Comparison of ENCODE assay signal across 21 mouse cellular contexts in genomic region chr9:103681741-103682330, GRCm38 (mm10).
DNase-seq lines count a peak whose midpoint lies in the region; ATAC-seq and TF ChIP-seq lines count a peak whose summit lies in the region.
"Had no signal": no experiment of that assay in that cellular context is flagged by ENCODE, and none has a peak within 500 bp of the region (broad histone marks: within the 10 kb centered on the region; RNA-seq: fewer than 3 reads in every experiment).

No protein-coding gene starts in this region.

- no peak overlapping the region for H3K9ac ChIP-seq in heart, embryonic 14.5 days (ENCODE audit: low read length)
- H3K9ac ChIP-seq in midbrain, embryonic 14.5 days (replicated peaks; ENCODE audit: low read length), result no peak overlapping the region
- no peak overlapping the region for H3K9ac ChIP-seq in midbrain, embryonic 15.5 days
- H3K9ac ChIP-seq in forebrain, postnatal 0 days, result no peak overlapping the region
- H3K9ac ChIP-seq: embryonic facial prominence, embryonic 13.5 days; forebrain, embryonic 12.5 days; hindbrain, embryonic 15.5 days; kidney, embryonic 15.5 days had no signal

- peak; percentile 59 for ATAC-seq in heart, embryonic 14.5 days (ENCODE audit: insufficient number of reproducible peaks, insufficient read depth, low FRiP score, low read depth)
- ATAC-seq in midbrain, embryonic 14.5 days (ENCODE audit: low FRiP score, low TSS enrichment), result no peak
- no peak for ATAC-seq in midbrain, embryonic 15.5 days (replicated peaks)
- ATAC-seq in forebrain, postnatal 0 days, result no peak
- ATAC-seq: activated CD4-positive, CD25-positive, alpha-beta regulatory T cell, adult 4 months; forebrain, embryonic 16.5 days; intestine, embryonic 16.5 days; Patski had no signal

- TF ChIP-seq CTCF in forebrain, postnatal 0 days (IDR thresholded peaks at IDR 0.05; ENCODE audit: low read depth), result no peak

- DNase-seq in heart, embryonic 10.5 days (ENCODE audit: low spot score), result no peak
- DNase-seq in heart, postnatal 14 days, result no peak
- DNase-seq in heart, postnatal 36 days, result no peak
- DNase-seq in midbrain, embryonic 14.5 days, result no peak
- DNase-seq in forebrain, postnatal 0 days, result no peak
- DNase-seq: adrenal gland, postnatal 14 days; cerebellum, adult 11-12 months; cerebellum, adult 9-10 months; cerebellum, postnatal 25 days; gastrocnemius, postnatal 14 days; kidney, adult 2 months had no signal

- 12% methylated on average over 4 of the region's 4 CpGs for WGBS in heart, embryonic 10.5 days
- 12% methylated on average over 4 of the region's 4 CpGs for WGBS in heart, embryonic 14.5 days
- WGBS in midbrain, embryonic 14.5 days, result 70% methylated on average over 4 of the region's 4 CpGs
- 64% methylated on average over 4 of the region's 4 CpGs for WGBS in midbrain, embryonic 15.5 days
- WGBS in forebrain, postnatal 0 days, result 78% methylated on average over 4 of the region's 4 CpGs

- H3K9me3 ChIP-seq in heart, embryonic 10.5 days, result no peaks in the 10 kb centered on the region
- H3K9me3 ChIP-seq in heart, embryonic 14.5 days (ENCODE audit: control insufficient read depth, low read length), result 0 out of 2 replicates have a peak, but pooled peaks cover 3% of the 10 kb centered on the region
- no peaks in the 10 kb centered on the region for H3K9me3 ChIP-seq in midbrain, embryonic 14.5 days (ENCODE audit: control insufficient read depth, low read length)
- H3K9me3 ChIP-seq in midbrain, embryonic 15.5 days, result no peaks in the 10 kb centered on the region
- no peaks in the 10 kb centered on the region for H3K9me3 ChIP-seq in forebrain, postnatal 0 days (ENCODE audit: low read length)
- H3K9me3 ChIP-seq: embryonic facial prominence, embryonic 13.5 days; forebrain, embryonic 12.5 days; hindbrain, embryonic 15.5 days; kidney, embryonic 15.5 days had no signal

- intact Hi-C loops in heart, postnatal 14 days (cut with DNase I), result no loop called here
- intact Hi-C loops in heart, postnatal 36 days (cut with DNase I), result no loop called here

- peaks cover 67% of the 10 kb centered on the region for H3K4me1 ChIP-seq in heart, embryonic 10.5 days
- peaks cover 34 to 70% of the 10 kb centered on the region in 2 experiments for H3K4me1 ChIP-seq in heart, embryonic 14.5 days (ENCODE audit: control insufficient read depth in 2 of 2, insufficient read depth in 2 of 2, low read length in 2 of 2)
- 0 out of 2 replicates have a peak, but pooled peaks cover 6% of the 10 kb centered on the region for H3K4me1 ChIP-seq in midbrain, embryonic 14.5 days (ENCODE audit: control insufficient read depth, insufficient read depth, low read length)
- H3K4me1 ChIP-seq in midbrain, embryonic 15.5 days, result peaks cover 7% of the 10 kb centered on the region
- peaks cover 10% of the 10 kb centered on the region for H3K4me1 ChIP-seq in forebrain, postnatal 0 days (ENCODE audit: insufficient read depth)

- H3K27ac ChIP-seq in heart, embryonic 10.5 days, result peak overlapping the region; percentile 80
- peak overlapping the region; percentile 71 to 80 for H3K27ac ChIP-seq in heart, embryonic 14.5 days (replicated peaks in 1 of 2; ENCODE audit: control insufficient read depth in 1 of 2, insufficient read depth in 1 of 2, low read depth in 2 of 2, low read length in 2 of 2)
- 0 out of 2 replicates have a peak overlapping the region, but pooled peaks have one; percentile 13 for H3K27ac ChIP-seq in midbrain, embryonic 14.5 days (replicated peaks; ENCODE audit: low read depth, low read length)
- no peak overlapping the region for H3K27ac ChIP-seq in midbrain, embryonic 15.5 days
- no peak overlapping the region for H3K27ac ChIP-seq in forebrain, postnatal 0 days (ENCODE audit: low read depth, low read length)
- H3K27ac ChIP-seq: embryonic facial prominence, embryonic 13.5 days; forebrain, embryonic 12.5 days; hindbrain, embryonic 15.5 days; kidney, embryonic 15.5 days had no signal

- no peak overlapping the region for H3K4me2 ChIP-seq in heart, embryonic 14.5 days (ENCODE audit: low read length)
- no peak overlapping the region for H3K4me2 ChIP-seq in midbrain, embryonic 14.5 days (ENCODE audit: low read length)
- no peak overlapping the region for H3K4me2 ChIP-seq in midbrain, embryonic 15.5 days
- no peak overlapping the region for H3K4me2 ChIP-seq in forebrain, postnatal 0 days (ENCODE audit: low read depth)
- H3K4me2 ChIP-seq: embryonic facial prominence, embryonic 13.5 days; forebrain, embryonic 12.5 days; hindbrain, embryonic 15.5 days; kidney, embryonic 15.5 days had no signal

- H3K36me3 ChIP-seq in heart, embryonic 10.5 days, result peaks cover 6% of the 10 kb centered on the region; the same call in 1 of the 2 replicates
- H3K36me3 ChIP-seq in heart, embryonic 14.5 days (ENCODE audit: control insufficient read depth, insufficient read depth, low read length), result no peaks in the 10 kb centered on the region
- no peaks in the 10 kb centered on the region for H3K36me3 ChIP-seq in midbrain, embryonic 14.5 days (ENCODE audit: control insufficient read depth, insufficient read depth, low read length)
- no peaks in the 10 kb centered on the region for H3K36me3 ChIP-seq in midbrain, embryonic 15.5 days (replicated peaks)
- no peaks in the 10 kb centered on the region for H3K36me3 ChIP-seq in forebrain, postnatal 0 days (ENCODE audit: insufficient read depth)
- H3K36me3 ChIP-seq: embryonic facial prominence, embryonic 13.5 days; forebrain, embryonic 12.5 days; hindbrain, embryonic 15.5 days; kidney, embryonic 15.5 days had no signal

- H3K27me3 ChIP-seq in heart, embryonic 10.5 days (ENCODE audit: insufficient read depth, poor library complexity, severe bottlenecking), result no peaks in the 10 kb centered on the region
- H3K27me3 ChIP-seq in heart, embryonic 14.5 days (ENCODE audit: control insufficient read depth, insufficient read depth, low read length), result no peaks in the 10 kb centered on the region
- H3K27me3 ChIP-seq in midbrain, embryonic 14.5 days (ENCODE audit: control insufficient read depth, insufficient read depth, low read length), result no peaks in the 10 kb centered on the region
- no peaks in the 10 kb centered on the region for H3K27me3 ChIP-seq in midbrain, embryonic 15.5 days (replicated peaks)
- H3K27me3 ChIP-seq in forebrain, postnatal 0 days (ENCODE audit: insufficient read depth, low read length), result no peaks in the 10 kb centered on the region
- H3K27me3 ChIP-seq: embryonic facial prominence, embryonic 13.5 days; hindbrain, embryonic 15.5 days; kidney, embryonic 15.5 days had no signal

- H3K4me3 ChIP-seq in heart, embryonic 10.5 days, result no peak overlapping the region
- no peak overlapping the region for H3K4me3 ChIP-seq in heart, embryonic 14.5 days (ENCODE audit: control insufficient read depth in 1 of 2, insufficient read depth in 1 of 2, low read depth in 1 of 2, low read length in 2 of 2)
- H3K4me3 ChIP-seq in midbrain, embryonic 14.5 days (replicated peaks; ENCODE audit: low read depth, low read length), result no peak overlapping the region
- H3K4me3 ChIP-seq in midbrain, embryonic 15.5 days, result no peak overlapping the region
- no peak overlapping the region for H3K4me3 ChIP-seq in forebrain, postnatal 0 days (ENCODE audit: low read depth, low read length)
- H3K4me3 ChIP-seq: embryonic facial prominence, embryonic 13.5 days; forebrain, embryonic 12.5 days; hindbrain, embryonic 15.5 days; kidney, embryonic 15.5 days had no signal

Comparison
In these comparisons a context has a peak if more than half of its experiments do, and no peak if none do; other contexts are left out.
1. H3K27ac ChIP-seq: peak in heart, embryonic 10.5 days (single experiment), heart, embryonic 14.5 days (2 of 2) and midbrain, embryonic 14.5 days (single experiment); none in midbrain, embryonic 15.5 days (single experiment) and forebrain, postnatal 0 days (single experiment).